Mouse (Mus musculus): ENCODE results near the gene Tor2a.

The Tor2a gene

DNA sequence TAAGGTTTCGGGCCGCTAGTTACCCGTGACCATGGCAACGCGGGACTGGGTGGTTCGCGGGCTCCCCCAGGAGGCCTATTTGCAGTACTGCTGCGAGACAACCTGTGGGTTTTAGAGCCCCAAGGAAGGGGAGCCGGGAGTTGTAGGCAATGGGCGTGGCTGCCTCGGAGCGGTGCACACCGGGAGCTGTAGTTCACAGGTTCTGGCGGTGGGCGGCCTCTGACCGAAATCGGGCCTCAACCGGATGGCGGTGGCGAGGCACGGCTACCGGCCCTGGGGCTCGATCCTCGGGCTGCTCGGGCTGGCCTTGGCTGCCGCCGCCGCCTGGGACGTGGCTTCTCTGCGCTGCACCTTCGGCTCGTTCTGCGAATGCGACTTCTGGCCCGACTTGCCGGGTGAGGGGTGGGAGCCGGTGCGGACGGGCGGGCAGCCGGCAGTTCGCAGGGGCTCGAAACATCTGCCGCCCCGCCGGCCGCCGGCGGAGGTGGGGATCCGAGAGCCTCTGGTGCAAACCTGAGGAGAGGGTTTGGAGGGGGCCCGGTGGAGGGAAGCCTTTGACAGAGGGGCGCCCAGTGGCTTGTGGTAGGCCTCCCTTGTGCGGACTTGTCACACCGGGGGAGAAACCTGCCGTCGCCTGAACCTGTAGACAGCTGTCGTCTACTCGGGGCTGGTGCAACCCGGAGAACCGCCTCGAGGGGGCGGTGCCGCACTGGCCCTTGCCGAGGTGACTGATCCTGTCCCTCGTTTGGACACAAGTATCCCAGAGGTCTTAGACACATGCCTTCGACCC is at the start of gene Tor2a:
TSS of gene Tor2a (plus strand) at position 179 of the 790 bp plus-strand sequence.
- peak; percentile 98 for DNase-seq

DNA sequence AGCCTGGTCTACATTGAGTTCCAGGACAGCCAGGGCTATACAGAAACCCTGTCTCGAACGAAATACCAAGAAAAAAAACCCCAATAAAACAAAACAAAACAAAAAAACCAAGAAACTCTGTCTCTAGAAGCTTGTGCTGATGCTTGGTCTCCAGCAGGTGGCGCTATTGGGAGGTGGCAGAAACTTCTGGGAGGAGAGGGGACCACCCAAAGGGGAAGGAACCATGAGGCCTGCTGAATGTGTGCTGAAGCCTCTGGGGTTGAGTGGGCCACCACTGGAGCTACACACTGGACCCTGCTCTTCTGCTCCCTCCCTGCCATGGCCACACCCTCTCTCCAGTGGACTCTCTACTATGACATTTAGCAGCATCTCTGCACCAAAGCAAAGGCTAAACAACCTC is 48.4 kb upstream of the Tor2a start:
- DNase-seq: peak; percentile 71

DNA sequence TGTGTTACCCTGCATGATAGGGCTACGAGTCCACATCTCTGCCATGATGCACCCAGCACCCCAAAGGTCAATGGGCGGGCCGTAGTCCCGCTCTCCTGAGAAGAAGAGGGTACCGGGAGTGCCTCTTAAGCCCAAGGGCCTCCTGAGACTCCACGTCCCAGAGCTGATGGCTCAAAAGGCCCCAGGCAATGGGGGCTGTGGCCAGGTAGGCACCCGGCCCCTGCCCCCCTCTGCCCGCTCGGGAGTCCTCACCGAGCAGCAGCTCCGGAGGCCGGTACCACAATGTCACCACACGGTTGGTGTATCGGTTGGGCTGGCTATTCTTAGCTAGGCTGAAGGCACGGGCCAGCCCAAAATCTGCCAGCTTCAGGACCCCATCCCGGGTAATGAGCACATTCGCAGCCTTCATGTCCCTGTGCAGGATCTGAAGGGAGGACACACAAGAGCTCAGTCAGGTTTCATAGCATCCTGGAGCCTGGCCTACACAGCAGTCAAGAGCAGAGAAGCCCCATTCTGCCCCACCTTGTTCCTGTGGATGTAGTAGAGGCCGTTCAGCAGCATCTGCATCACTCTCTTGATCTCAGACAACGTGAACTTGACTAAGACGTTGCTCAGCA is 47.4 kb upstream of the Tor2a start:
- DNase-seq: no peak

DNA sequence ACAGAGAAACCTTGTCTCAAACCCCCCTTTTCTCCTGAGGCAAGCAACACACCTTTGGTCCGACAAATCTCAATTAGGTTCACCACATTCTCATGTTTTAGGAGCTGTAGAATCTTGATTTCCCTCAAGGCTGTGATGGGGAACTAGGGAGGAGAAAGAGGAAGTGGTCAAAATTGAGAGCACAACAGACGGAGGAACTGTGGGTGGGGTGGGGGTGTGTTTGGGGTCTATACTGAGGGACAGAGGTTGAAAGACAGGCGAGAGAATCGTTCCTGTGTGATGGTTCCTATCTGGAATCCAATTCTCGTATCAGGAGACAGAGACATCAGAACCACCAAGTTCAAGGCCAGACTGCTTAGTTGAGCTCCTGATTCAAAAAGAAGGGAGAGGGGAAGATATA is 46.6 kb upstream of the Tor2a start:
- DNase-seq: no peak

DNA sequence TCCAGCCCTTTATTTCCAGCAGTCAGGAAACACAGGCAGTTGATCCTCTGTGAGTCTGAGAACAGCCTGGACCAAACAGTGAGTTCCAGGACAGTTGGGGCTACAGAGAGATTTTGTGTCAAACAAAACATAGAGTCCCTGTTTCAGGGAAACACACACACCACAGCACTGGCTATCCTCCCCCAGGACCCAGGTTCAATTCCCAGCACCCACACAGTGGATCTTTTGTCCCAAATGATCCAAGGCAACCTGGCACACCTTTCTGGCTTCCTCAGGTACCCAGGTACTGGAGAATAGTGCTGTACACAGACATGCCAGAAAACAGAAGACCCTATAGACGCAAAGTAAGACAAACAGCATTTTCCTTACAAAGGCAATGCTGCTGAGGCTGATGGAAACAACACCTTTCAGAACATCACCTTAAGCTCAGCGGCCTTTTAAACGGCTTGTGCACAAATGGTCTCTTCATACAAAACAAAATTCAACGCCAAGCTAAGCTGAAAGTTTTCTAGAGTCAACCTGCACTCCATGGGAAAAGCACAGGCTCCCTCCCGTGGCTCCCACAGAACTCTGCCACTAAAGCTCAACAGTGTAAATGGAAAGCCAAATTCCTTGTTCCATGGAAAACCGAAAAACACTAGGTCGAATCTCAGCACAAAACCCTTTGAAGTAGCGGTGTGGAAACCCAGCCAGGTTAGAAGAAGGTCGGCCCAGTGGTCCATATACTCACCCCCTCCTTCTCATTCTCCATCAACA is 45.6 kb upstream of the Tor2a start:
- DNase-seq: no peak

DNA sequence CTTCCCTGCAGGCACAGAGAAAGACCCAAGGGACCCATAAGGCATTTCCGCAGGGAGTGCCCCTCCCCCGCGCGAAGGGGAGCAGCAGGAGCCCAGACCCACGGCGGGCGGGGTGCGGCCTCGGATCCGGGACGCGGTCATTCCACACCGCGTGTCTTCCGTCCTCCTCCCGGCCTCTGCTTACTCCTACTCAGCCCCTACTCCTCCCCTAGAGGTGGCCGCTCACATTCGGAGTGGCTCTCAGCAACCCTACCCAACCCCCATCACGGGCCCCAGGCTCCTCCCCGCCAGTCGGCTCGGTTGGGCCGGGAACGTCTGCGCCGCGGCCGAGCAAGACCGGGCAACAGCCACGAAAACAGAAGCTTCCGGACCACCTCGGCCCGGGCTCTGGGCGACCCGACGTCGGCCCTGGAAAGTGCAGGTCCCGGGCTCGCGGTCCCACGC is 44.9 kb upstream of the Tor2a start:
- peak; percentile 66 for DNase-seq

DNA sequence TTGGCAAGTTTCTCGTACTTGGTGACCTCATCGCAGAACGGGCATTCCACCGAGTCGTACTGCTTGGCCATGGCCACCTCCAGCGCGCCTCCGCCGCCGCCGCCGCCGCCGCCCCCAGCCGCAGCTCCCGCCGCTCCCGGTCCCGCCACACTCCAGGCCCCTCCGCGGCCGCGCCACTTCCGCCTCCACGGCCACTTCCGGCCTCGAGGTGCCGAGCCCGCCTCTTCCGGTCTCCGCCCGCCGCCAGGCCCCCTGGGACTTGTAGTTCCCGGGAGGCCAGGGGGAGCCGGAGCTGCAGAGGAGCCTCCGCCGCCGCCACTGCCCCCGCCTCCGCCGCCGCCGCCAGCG is 44.5 kb upstream of the Tor2a start:
- DNase-seq: peak; percentile 95

DNA sequence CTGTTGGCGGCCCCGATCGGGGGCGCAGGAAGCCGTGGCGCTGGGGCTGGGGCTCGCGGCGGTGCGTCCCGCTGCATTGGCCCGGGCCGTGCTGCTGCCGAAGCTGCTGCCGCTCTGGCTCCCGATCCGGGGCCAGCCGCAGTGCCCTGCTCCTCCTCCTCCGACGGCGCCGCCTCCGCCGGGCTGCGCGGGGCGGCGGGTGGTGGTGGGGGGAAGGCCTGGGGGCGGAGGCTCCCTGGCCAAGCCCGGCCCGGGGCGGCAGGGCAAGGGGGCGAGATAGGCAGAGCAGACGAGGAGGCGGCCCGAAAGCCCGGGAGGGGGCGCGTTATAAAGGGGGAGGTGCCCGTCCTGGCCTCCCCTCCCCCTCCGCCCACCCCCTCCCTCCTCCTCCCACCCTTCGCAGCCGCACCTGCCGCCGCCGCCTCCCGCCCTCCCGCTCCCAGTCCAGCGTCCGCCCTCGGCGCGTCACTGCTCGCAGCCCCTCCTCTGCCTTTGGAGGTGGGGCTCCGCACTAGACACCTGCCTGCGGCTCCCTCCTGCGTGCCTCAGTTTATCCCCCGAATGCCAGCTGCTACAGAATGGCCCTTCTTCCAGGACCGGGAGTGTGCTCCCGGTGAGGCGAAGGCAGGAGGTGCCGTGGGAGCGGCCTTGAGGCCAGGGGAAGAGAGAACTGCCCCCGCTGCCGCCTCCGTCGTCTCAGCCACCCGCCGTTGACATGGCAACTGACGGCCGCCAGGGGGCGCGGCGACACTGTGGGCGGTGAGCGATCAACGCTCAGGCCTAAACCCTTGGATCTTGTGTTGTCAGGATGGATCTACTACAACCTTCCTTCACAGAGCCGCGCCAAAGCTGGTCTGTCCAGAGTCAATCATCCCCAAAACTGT is 43.9 kb upstream of the Tor2a start, which contains the start of gene Cdk9:
TSS of gene Cdk9 (minus strand) at position 143 of the 884 bp plus-strand sequence.
- peak; percentile 95 for DNase-seq

DNA sequence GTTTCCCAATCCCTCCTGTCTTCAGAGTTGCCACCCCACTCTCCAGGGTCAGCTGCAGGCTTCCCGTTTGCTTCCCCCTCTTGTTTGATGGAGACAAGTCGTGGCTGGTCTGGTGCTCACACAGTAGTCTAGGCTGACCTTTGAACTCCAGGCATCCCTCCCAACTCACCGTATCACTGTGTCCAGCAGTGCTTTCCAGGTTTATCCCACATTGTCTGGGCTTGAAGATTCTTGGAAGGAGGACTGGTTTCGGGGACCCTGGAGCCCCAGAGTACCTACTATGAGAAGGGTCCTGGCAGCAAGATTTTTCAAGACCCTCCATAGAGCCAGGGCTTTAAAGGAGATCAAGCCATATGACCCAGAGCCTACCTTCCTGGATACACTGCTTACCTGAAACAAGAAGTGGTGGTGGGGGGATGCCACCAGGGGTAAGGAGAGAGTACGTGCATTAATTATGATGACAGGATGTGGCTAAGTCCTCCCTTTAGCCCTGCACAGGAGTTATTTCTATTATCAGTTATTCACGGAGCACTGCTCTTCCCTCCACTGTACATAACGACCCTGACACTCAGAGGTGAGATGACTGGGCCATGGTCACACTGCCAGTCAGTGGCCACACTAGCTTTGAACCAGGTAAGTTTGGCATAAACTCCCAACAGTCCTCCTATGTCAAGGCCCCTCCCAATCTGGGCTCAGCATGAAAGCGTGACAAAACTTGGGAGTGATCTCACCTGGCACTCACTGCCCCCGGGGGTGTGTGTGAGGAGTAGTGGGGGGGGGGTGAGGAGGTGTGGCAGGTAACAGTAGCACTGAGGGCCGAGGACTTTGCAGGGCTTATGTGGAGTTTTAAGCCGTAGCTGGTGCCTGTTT is 42.7 kb upstream of the Tor2a start:
- DNase-seq: no peak

DNA sequence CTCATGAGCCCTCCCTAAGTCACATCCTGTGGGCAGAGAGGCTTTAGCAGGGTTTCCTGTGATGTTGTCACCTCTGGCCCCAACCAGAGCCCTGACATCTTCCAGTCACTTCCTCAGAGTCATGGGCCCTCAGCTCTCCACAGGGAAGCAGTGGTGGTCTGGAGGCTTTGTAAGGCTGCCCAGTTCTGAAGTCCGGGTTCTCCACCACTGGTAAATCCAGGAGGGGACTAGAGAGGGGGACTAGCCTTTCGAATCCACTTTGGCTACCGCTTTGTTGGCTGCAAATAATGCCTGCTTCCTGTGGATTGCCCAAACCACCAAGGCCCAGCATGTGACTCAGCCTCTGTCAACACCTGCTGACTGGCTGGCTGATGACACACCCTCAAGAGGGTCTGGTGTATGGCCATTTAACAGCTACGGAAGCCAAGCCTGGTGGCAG is 42.0 kb upstream of the Tor2a start:
- DNase-seq: peak; percentile 46

DNA sequence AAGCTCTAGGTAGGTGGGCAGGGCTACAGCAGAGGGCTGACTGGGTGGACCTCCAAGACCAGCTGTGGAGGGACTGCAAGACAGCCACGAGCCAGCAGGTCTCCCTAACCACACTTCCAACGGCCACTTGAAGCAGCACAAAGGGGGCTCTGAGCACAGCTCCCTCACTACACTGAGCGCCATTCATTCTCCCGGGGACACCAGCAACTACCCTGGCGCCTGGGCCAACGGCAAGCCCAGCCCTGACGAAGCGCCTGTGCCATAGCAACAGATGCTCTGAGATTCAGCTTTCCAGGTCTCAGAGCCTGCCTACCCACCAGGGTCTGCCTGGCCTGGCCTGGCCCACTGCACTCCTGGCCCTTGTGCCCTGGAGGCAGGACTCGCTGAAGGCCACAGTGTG is 38.3 kb upstream of the Tor2a start:
- no peak for DNase-seq

DNA sequence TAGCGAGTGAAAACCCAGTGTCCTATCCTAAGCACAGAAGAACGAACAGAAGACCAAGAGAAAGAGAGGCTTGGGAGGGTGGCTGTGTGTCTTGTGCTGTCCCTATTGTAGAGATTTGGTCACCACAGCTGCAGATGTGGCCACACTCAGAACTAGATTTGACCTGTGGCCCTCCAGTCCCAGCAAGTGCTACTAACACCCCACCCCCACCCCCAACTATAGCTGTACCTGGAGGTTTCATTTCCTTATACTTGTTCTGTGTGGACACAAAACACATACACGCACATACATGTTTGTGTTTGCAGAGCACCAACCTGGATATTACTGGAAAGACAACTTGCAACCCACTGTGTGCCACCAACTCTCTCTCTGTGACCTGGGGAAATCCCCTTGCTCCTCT is 37.0 kb upstream of the Tor2a start:
- no peak for DNase-seq

DNA sequence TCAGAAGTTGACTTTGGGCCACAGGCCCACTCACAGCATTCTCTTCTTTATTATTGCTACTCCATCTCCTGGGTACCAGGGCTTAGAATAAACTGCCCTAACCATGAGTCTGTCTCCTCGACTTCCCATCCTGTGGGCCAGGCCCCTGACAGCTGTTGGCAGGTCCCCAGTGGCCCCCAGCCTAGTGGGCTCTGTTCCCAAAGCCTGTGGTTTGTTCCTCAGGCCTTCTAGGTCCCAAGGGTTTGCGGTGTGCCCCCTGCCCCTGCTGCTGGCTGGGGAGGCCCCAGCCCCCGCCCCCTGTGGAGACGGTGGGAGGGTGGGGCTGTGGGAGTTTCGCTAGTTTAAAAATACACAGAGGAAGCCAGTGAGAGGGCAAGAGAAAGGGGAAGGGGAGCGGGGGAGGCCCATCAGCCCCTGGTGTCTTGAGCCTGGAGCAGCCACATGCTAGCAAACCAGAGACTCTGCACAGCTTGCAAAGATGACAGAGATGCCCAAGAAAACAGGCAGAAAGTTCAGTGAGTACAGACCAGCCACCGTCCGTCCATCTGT is 36.3 kb upstream of the Tor2a start, which contains the start of gene Sh2d3c:
TSS of gene Sh2d3c (plus strand) at position 375 of the 549 bp plus-strand sequence.
- DNase-seq: no peak

DNA sequence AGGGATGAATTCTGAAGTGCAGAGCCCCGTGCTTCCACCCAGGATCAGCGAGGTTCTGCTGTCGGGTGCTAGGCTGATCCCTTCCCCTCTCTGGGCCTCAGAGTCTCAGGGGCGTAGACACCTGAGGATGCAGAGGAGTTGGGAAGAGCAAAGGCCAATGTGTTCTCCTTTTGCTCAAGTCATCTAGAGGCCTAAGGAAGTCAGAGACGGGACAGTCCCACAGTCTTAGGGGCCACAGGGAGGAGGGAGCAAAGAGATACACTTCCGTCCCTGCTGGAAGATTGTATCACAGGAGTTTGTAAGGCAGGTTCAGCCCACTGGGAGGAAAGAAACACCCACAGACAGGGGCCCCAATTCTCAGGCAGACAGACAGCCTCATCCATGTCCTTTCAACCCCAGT is 35.0 kb upstream of the Tor2a start:
- DNase-seq: no peak

DNA sequence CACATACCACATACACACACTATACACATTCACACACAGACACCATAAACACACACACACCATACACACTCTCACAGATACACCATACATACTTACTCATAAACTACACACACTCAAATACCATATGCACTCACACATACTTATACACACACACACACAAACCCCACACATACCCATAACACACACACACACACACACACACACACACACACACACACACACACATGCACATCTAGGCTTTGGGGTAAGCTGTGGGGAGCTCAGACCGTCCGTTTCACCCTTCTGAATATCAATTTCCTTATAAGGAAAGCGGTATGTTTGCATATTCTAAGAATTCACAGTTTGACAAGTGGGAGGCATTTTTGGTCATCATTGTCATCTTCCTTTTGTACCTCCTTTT is 34.5 kb upstream of the Tor2a start:
- no peak for DNase-seq

DNA sequence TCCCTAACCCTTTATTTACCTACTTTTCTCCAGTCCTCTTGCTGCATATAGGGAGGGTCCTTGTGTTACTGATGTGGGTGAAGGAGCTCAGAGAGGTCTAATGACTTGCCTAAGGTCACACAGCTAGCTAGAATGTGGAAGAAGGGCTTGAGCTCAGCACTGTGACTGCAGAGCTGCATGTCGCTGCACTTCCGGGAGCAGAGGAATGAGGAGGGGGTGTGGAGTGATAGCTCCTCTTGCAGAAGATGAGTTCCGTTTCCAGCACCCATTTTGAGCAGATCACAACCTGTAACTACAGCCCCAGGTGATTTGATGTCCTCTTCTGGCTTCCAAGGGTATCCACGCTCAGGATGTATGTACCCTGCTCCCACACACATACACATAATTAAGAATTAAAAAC is 32.9 kb upstream of the Tor2a start:
- DNase-seq: no peak

DNA sequence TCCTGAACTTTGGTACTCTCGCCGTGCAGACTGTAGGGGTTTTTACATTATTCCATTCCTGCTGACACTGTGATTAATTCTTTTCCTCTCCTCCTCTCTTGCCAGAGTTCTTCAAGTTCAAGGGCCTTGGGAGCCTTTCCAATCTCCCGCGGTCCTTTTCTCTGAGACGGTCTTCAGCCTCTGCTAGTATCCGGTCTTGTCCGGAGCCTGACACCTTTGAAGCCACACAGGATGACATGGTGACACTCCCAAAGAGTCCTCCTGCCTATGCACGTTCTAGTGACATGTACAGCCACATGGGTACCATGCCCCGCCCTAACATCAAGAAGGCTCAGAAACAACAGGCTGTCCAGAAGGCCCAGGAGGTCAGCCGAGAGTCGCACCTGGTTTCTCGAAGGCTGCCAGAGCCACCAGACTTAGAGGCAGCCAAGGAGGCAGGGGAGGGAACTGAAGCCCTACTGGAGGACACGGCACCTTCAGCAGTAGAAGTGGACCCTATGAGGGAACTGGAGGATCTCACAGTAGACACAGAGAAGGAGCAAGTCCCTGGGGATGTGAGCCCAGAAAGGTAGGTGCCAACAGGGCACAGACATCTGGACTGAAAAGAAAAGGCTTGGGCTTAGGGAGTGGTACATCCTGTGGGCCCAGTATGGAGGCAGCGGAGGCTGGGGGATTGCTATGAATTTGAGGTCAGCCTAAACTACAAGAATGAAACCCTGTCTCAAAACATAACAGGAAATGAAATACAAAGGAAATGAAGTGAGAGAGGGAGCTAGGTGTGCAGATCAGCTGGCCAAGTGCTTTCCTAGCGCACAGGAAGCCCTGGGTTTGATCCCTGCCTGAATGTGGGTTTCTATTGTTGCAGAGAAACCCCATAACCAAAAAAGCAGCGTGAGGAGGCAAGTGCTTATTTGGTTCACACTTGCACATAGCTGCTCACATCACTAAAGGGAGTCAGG is 31.9 kb upstream of the Tor2a start:
- DNase-seq: no peak

DNA sequence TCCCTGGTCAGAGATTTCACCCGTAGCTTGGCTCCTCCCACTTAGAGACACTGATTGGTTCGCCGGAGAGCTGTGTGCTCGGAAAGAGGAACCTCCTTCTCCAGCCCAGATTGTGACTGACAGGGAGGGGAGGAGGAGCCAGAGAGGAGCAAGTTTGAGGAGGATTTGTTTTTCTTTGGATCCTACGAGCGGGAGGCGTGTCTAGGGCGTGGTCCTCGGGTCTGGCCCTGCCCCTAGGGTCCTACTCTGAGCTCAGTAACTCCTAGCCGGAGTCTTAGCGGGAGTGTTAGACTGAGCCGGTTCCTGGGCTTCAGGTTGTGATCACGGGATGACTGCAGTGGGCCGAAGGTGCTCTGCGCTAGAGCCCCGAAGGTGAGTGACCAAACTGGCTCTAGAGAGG is 29.6 kb upstream of the Tor2a start:
- DNase-seq: peak; percentile 95

DNA sequence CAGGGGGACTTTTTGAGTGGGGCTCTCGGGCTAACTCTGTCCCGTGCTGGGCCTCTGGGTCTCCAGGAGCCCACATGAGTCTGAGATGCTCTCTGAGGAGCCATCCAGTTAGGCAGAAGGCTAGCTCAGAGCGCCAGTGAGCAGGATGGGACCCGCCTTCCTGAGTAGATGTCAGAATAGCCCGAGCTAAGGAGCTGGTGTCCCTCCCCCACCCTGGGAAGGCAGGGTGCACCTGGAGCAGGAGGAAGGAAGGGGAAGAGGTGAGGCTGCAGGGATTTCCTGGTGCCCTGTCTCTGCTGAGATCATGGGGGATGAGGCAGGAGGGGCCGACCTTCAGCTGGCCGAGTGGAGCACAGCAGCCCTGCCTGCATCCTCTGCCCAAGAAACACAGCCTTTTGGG is 28.6 kb upstream of the Tor2a start:
- DNase-seq: peak; percentile 48

DNA sequence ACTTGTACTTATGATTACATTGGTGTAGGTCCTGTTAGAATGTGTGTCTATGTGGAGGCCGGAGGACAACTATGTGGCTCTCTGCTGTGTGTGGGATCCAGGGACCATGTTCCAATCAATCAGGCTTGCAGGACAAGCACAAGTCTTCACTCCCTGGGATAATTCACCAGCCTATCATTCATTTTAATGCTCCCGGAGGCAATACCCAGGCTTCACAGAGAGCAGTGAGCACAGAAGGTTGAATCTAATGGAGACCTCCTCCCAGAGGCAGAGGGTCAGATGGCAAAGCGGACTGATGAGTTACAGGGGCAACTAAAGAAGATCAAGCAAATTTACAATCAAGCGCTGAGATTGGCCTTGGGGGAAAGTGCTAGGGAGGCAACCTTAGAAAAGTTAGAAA is 27.5 kb upstream of the Tor2a start:
- DNase-seq: no peak
